Mouse (Mus musculus) embryo, embryonic 10 days (tissue): ENCODE data around the gene Gtf3c5.

ENCODE experiments used
- DNase-seq: peaks from one replicate; pipeline ENCODE4 v3.0.0-alpha.2; 2015; ENCODE audit warnings: low spot score

Gene Gtf3c5

DNA sequence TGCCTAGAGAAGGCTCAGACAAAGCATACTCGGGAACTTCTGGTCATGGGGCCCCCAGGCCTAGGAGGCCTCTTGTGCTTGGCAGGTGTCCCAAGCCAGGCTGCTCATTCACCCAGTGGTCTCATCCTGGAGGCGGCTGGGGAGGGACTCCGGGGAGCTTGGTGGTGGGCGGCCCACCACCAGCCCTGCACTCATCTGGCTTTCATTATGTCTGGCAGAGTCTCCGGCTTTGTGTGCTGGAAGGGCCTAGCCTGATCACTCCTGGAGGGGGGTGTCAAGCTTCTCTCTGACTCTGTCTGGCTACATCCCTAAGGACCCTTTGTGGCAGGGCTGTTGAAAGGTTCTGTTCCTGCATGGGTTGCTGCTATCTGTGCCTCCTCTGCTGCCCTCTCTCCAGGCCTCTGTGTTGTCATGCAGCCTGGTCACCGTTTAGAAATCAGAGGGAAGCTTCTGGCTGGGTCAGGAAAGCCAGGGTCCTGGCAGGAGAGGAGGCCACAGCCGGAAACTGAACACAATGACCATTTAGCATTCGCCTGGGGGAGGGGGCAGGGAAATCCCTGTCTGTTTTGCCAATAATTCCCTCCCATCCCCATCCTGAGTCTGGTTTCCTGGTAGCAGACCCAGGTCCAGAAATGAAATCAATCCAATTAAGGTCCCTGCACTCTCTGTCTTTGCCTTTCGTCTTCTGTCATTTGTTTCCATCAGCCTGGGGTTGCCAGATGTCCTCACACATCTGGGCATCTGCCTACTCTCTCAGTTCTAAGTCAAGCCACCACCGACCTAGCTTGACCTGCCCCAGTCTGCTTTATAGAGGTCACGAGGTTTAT is 48.9 kb downstream of the Gtf3c5 start:
- peak; percentile 68 for DNase-seq

GRCm38 (mm10) chr2:28533901-28534435 is 49.6 kb downstream of the Gtf3c5 start:
- DNase-seq = no peak

DNA sequence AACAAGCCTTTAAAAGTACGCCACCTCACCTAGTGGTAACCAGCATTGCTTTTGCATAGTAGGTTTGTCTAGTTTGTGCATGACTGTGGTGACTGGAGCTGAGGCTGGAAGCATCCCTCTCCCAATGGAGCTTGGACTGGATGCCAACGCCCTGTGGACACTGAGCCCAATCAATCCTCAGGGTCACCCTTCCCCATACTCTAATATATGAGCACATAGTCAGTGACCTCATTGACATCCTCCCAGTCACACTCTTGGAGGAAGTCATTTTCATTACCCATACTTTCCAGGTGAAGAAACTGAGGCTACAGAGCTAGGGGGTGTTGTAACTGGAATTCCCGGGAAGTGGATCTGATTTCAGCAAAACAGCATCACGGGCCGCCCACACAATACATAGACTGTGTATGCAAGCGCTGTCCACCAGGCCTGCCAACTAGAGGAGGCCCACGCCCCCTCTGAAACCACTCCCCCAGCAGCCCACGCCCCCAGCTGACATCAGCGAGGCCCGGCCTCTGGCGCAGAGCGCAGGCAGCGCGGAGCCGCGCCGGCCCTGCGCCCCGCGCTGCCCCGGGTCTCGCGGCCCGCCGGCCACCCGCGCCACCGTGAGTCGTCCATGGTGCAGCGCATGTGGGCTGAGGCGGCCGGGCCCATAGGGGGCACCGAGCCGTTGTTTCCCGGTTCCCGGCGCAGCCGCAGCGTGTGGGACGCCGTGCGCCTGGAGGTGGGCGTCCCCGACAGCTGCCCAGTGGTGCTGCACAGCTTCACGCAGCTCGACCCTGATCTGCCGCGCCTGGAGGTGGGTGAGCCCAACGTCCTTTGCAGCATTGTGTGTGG is 50.4 kb downstream of the Gtf3c5 start:
- DNase-seq = peak; percentile 88

DNA sequence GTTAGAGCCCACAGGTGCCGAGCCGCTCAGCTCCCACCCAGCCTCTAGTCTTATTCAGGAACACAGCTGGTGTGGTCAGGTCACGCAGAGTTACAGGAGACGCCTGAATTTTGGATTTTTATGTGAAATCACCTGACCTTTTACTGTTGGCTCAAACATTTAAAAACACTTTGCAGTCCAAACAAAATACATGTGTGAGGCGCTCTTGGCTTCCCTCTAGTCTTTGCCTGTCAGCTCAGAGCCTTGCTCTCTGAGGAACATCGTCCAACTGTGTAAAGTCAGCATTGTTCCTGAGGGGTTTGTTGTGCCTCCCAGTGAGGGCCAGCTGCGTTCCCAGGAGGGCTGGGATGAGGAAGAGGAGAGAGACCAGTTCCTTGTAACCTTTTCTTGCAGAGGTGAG is 53.2 kb downstream of the Gtf3c5 start:
- no peak for DNase-seq

DNA sequence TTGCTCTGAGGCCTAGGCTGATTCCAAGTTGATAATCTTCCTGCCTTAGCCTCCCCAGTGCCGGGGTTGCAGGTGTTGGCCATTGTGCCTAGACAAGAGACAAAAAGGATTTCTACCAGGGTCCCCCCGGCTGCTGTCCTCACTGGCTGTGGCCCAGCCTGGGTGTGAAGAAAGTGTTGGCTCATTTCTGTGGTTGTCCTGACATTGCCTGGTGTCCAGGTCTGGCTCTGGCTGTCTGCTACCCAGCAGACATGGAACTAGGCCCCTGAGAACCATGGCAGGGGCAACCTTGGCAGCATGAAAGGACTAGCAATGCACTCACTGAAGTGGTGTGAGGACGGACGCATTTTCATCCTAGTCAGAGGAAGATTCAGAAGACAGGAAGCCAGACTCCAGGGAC is 53.7 kb downstream of the Gtf3c5 start:
- DNase-seq = no peak

GRCm38 (mm10) chr2:28528354-28528730 is 55.2 kb downstream of the Gtf3c5 start:
- no peak for DNase-seq

DNA sequence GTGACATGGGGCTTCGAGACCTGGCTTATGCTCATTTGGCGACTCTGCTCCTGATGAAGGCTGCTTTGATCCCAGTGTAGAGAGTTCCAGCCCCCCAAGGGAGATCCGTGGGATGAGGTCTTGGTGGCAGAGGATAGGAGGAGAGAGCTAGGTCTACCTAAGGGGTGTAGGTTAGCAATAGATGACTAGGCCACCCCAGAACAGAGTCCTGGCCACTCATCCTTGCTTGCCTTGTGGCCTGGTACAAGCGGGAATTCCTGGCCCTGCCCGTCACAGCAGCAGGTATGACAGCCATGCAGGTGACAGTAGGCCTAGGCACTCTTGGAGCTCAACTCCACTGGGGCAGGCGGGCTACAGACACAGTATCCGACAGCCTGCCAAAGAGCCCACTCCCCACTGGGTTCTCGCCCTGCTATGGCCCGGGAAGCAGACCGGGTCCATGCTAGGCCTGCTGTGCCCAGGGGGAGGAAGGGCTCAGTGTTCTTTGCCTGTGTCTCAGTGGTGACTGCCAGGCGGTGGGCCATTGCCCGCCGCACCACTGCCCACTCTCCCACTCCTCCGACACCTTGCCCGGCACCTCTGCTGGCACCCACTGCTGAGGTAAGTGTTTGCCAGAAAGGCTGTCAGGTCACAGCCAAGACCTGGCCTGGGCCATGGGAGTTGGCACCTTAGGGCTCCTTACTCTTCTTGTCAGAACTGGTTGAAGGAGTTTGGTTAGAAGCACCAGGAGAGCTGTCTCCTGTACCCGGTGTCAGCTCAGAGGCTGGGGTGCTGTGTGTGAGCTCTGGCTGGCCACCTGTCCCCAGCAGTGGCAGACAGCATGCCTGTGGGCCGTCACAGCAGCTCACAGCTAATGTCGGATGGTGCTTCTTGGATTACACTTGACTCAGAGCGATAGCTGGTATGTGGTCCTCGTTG is 55.9 kb downstream of the Gtf3c5 start:
- no peak for DNase-seq

- DNase-seq = peak; percentile 57
Measured at GRCm38 (mm10) chr2:28525943-28526876, 57.3 kb downstream of the Gtf3c5 start.

DNA sequence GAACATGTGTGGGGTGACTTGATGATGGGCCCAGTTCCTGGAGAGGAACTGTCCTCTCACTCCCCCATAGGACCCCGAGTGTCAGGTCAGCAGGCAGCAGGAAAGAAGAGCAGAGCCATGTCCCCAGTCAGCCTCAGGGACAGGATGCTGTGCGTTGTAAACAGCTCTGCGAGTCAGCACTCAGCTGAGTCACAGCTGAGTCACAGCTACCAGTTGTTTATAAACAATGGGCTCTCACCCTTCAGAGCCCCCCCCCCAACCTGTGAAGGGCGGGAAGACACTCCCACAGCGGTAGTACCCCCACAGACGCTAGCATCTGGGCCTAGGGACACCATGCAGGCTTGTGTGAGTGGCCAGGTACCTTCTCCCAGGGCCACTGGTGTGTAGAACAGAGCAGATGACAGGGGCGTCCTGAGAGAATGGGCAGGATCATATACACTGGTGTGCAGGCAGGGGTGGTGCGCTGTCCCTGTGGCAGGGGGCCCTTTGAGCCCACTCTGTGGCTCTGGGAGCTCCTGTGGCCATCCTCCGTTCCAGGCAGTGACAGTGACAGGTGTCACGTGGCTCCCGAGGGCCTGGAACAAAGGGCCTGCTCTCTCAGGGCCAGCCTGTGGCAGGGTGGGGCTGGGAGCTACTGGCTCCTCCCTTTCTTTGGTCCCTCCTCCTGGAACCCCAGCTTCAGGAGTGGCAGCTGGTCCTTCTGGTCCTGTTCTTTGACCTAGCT is 58.2 kb downstream of the Gtf3c5 start:
- DNase-seq = peak; percentile 80

DNA sequence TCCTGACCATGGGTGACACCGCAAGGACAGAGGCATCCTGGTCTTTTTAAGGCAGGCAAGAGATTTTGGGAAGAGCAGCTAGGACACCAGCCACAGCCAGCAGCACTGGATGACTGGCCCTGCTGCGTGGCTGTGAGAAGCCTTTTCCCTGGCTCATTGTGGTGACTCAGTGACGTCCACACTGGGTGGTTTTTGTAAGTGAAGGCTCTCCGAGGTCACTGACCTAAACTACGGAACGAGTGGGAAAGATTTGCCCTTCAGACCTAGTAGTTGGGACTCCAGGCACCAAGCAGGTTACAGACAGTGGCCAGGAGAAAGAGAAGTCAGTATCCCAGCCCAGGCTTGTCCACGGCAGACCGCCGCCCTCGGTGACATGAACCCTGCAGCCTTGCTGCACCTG is 59.1 kb downstream of the Gtf3c5 start:
- DNase-seq = no peak

GRCm38 (mm10) chr2:28523643-28524117 is 59.9 kb downstream of the Gtf3c5 start:
- DNase-seq = no peak

DNA sequence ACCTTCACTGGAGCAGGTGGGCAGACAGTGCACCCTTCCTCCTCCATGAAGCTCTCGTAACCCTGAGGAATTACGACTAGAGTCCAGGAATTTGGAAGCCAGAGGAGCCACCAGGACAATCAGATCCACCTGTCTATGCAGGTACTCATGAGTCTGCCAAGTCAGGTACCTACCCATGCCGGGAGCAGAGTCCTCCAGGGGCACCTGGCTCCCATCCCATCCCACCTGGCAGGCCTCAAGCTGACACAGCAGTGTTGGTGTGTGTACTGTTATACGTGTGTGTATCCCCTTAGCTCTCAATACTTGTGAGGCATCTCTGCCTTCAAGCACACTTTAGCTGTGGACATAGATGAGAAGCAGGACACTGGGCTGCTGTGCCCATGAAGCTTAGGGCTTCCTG is 61.4 kb downstream of the Gtf3c5 start:
- DNase-seq = no peak

DNA sequence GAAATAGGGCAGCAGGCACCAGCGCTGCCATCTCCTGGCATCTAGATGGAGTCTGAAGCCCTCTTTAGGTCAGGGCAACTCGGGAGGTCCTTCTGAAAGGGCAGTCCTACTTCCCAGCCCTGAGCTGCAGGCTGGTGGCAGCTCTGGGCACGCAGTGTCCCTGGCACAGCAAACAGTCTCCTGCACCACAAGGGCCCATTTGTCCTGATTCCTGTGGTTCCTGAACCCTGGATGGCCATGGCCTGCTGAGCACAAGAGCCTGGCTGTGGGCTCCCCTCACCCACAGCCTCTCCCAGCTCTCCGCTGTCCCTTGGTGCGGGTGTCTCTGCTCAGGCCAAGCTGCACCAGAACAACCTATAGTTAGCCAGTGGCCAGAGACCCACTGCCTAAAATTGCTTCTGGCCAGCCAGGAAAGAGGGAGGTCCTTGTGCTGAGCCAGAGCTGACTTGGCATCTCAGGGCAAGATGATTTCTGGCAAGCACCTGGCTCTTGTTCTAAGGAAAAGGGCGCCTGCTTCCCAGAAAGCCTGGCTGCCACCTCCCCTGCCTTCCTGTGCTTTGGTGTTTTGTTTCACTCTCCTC is 61.9 kb downstream of the Gtf3c5 start:
- no peak for DNase-seq

DNA sequence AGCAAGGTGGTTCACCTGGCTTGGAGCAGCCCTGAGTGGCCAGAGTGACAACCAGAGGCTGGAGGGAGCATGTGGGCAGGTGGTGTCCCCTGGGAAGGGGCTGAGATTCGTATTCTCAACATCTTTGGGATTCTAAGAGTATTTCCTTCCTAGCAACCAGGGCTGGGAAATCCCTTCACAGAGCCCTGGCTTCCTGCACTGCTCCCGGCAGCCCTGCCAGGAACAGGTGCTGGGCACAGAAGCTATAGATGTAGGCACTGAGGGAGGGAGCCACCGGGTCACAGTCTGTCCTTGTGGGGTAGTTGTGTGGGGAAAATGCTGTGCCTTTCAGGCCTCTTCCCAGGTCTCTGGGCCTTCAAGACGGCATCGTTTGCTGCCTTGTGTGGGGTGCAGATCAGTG is 63.0 kb downstream of the Gtf3c5 start:
- no peak for DNase-seq

DNA sequence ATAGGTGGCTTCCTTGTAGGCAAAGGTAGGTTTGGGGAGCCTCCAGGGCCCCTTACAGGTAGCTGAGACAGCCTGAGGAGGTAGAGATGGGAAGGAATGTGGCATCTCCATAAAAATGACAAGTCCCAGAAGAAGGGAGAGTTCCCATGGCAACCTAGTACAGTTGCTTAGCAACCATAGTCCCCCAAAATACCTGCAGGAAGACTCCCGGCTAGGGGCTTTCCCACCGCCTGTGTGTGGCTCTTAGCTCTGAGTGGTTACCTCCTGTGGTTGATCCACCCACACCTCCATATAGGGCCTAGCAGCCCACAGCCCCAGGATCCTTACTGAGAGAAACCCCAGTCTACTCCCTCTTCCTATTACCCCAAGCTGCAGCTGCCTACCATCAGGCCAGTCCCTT is 65.3 kb downstream of the Gtf3c5 start:
- no peak for DNase-seq

DNA sequence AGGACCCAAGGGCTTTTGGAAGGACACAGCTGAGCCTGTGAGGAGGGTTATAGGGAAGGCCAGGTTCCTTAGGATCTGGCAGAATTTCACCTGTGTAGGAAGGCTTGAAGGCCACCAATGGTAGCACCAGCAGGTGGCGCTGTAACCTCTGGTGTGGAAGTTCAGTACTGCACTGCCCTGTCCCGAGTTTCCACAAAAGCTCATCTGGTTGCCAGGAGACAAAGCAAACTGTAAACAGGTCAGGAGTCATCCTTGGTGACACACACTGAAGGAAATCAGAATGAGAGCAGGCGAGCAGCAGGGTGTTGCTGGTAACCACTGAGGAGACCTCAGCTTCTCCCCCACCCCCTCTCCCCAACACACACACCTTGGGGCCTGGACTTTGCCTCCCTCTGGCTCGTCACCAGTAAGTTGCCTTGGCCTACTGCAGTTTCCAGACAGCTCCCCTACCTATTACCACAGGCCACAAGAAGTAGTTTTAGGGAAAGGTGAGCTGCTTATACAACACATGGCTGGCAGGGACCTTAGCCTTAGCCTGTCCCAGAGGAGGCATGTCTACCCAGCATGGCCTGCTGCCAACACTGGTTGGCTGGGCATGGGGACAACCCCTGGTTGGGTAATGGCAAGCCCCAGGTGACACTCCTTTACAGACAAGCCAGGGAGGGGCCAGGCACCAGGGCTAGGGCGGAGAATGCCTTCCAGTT is 66.2 kb downstream of the Gtf3c5 start:
- DNase-seq = peak; percentile 89
